Mouse (Mus musculus) heart, postnatal 0 days (tissue): ENCODE data around the gene Coro1c. TPM values are rescaled to one million over a fixed set of nuclear protein-coding genes. Genes with fewer than 3 reads are reported as not detected.
A peak's percentile ranks its signal among the peaks of the same experiment; 100 is the strongest.

ENCODE experiments used
- ATAC-seq: fragments of 200-750 bp; cut with Nextera tagmentation; 2 replicates; pipeline ENCODE4 v1.8.0; 2017; ENCODE audit warnings: low read depth, moderate number of reproducible peaks, moderate library complexity; ENCODE audit not compliant: insufficient read depth
- DNase-seq: peaks from one replicate; pipeline ENCODE4 v3.0.0-alpha.2; 2016; ENCODE audit warnings: low spot score
- H3K27ac ChIP-seq: fragments of 300-500 bp; sonication (generic); 2 replicates; pipeline ENCODE4 v1.5.1; 2014; ENCODE audit warnings: low read depth, mild to moderate bottlenecking
- H3K27me3 ChIP-seq: fragments of 300-500 bp; sonication (generic); 2 replicates; pipeline ENCODE4 v1.6.1; 2014; ENCODE audit warnings: low read length, mixed read lengths; ENCODE audit not compliant: control insufficient read depth, insufficient read depth
- H3K36me3 ChIP-seq: fragments of 300-500 bp; sonication (generic); replicated peaks from 2 replicates; pipeline ENCODE4 v1.6.1; 2014; ENCODE audit warnings: low read length, mixed read lengths; ENCODE audit not compliant: control insufficient read depth, insufficient read depth
- H3K4me1 ChIP-seq: fragments of 300-500 bp; sonication (generic); 2 replicates; pipeline ENCODE4 v1.6.1; 2014; ENCODE audit warnings: antibody characterized with exemption; ENCODE audit not compliant: control insufficient read depth, insufficient read depth
- H3K4me2 ChIP-seq: fragments of 300-500 bp; sonication (generic); 2 replicates; pipeline ENCODE4 v1.6.1; 2014; ENCODE audit warnings: low read depth, mild to moderate bottlenecking, low read length, moderate library complexity
- H3K4me3 ChIP-seq: fragments of 300-500 bp; sonication (generic); 2 replicates; pipeline ENCODE4 v1.5.1; 2014; ENCODE audit warnings: low read depth, low read length
- H3K9ac ChIP-seq: fragments of 300-500 bp; sonication (generic); replicated peaks from 2 replicates; pipeline ENCODE4 v1.6.1; 2014; ENCODE audit warnings: low read depth, low read length, mixed read lengths
- H3K9me3 ChIP-seq: fragments of 300-500 bp; sonication (generic); replicated peaks from 2 replicates; pipeline ENCODE4 v1.6.1; 2016; ENCODE audit warnings: low read length; ENCODE audit not compliant: control insufficient read depth
- CTCF ChIP-seq: IDR thresholded peaks from 2 replicates; pipeline ENCODE4 v1.5.1; 2016; ENCODE audit warnings: antibody characterized with exemption, control low read depth, low read depth
- EP300 ChIP-seq: IDR thresholded peaks from 2 replicates; pipeline ENCODE4 v1.6.1; 2016; ENCODE audit warnings: antibody characterized with exemption, low read depth
- WGBS: fragments of 180-500 bp; shearing (Covaris S2); extraction: QIAGEN DNeasy Blood & Tissue Kit; methylation state at CpG from one replicate; pipeline ENCODE4 v1.1.7; 2014; 5-methylcytosine and 5-hydroxymethylcytosine counted together
- polyA plus RNA-seq: library from polyadenylated mRNA; unstranded; fragments of >200 nt; fragmentation: Nextera tagmentation; extraction: Ambion mirVana; gene quantifications from 2 replicates; pipeline ENCODE4 v1.2.1, GENCODE M21; 2015
- total RNA-seq: library from RNA; depleted of rRNA; stranded (reverse); fragments of >200 nt; gene quantifications from 2 replicates; pipeline ENCODE4 v1.2.3, GENCODE M21; 2014; ENCODE audit warnings: low replicate concordance

Gene Coro1c
- total and polyA plus RNA-seq, 2 experiments from 2014 or later = 46.6 to 78.2 TPM

GRCm38 (mm10) chr5:113924608-113925007 lies 16.1 kb upstream of the Coro1c start:
- Histone ChIP-seq H3K9ac (no peak overlapping the region), H3K27ac (no peak overlapping the region), H3K4me1 (no peaks in the 10 kb centered on the region), H3K4me2 (no peak overlapping the region), H3K4me3 (no peak overlapping the region), H3K9me3 (peaks cover 4% of the 10 kb centered on the region), H3K36me3 (no peaks in the 10 kb centered on the region), H3K27me3 (no peaks in the 10 kb centered on the region)
- TF ChIP-seq EP300 (no peak), CTCF (no peak)
- WGBS = 80% methylated on average over 4 of the region's 4 CpGs
- ATAC-seq (no peak), DNase-seq (no peak)

GRCm38 (mm10) chr5:113921310-113922166 lies 13.0 kb upstream of the Coro1c start:
- ATAC-seq = no peak

GRCm38 (mm10) chr5:113919060-113919459 lies 10.5 kb upstream of the Coro1c start:
- Histone ChIP-seq H3K4me2 (no peak overlapping the region), H3K9ac (0 out of 2 replicates have a peak overlapping the region, but pooled peaks have one; percentile 6), H3K4me1 (peaks cover 4% of the 10 kb centered on the region; the same call in 1 of the 2 replicates), H3K27me3 (no peaks in the 10 kb centered on the region), H3K27ac (peak overlapping the region; percentile 52; the same call in 1 of the 2 replicates), H3K36me3 (no peaks in the 10 kb centered on the region), H3K9me3 (no peaks in the 10 kb centered on the region), H3K4me3 (no peak overlapping the region)
- DNase-seq (no peak), ATAC-seq (0 out of 2 replicates have a peak, but pooled peaks have one; percentile 10)
- TF ChIP-seq CTCF (no peak), EP300 (no peak)
- whole genome bisulfite sequencing = 62% methylated on average over 7 of the region's 7 CpGs

More at GRCm38 (mm10) chr5:113921310-113922166, 13.0 kb upstream of the Coro1c start:
- 46% methylated on average over 6 of the region's 6 CpGs for WGBS
- H3K27ac ChIP-seq = peak overlapping the region; percentile 4; the same call in 1 of the 2 replicates
- no peaks in the 10 kb centered on the region for H3K9me3 ChIP-seq
- no peak overlapping the region for H3K9ac ChIP-seq
- DNase-seq = no peak
- TF ChIP-seq CTCF (no peak), EP300 (no peak)
- H3K4me2 ChIP-seq = no peak overlapping the region
- no peak overlapping the region for H3K4me3 ChIP-seq
- H3K36me3 ChIP-seq = no peaks in the 10 kb centered on the region
- peaks cover 4% of the 10 kb centered on the region; the same call in 1 of the 2 replicates for H3K4me1 ChIP-seq
- no peaks in the 10 kb centered on the region for H3K27me3 ChIP-seq

GRCm38 (mm10) chr5:113918654-113919053 lies 10.1 kb upstream of the Coro1c start:
- Histone ChIP-seq H3K9me3 (no peaks in the 10 kb centered on the region), H3K27ac (peak overlapping the region; percentile 52), H3K36me3 (no peaks in the 10 kb centered on the region), H3K4me2 (no peak overlapping the region), H3K27me3 (no peaks in the 10 kb centered on the region), H3K4me1 (peaks cover 4% of the 10 kb centered on the region; the same call in 1 of the 2 replicates), H3K4me3 (no peak overlapping the region), H3K9ac (0 out of 2 replicates have a peak overlapping the region, but pooled peaks have one; percentile 6)
- WGBS = 35% methylated on average over 9 of the region's 9 CpGs
- DNase-seq = peak; percentile 67
- ATAC-seq = peak; percentile 67; the same call in 1 of the 2 replicates
- TF ChIP-seq CTCF = no peak
- peak; percentile 82; the same call in 1 of the 2 replicates for TF ChIP-seq EP300

- no peaks in the 10 kb centered on the region for H3K36me3 ChIP-seq
- H3K9me3 ChIP-seq = no peaks in the 10 kb centered on the region
- H3K9ac ChIP-seq = no peak overlapping the region
- ATAC-seq (no peak), DNase-seq (no peak)
- no peak overlapping the region for H3K4me3 ChIP-seq
- H3K4me2 ChIP-seq = no peak overlapping the region
- no peak for TF ChIP-seq EP300
- TF ChIP-seq CTCF = no peak
- H3K27me3 ChIP-seq = no peaks in the 10 kb centered on the region
- H3K4me1 ChIP-seq = peaks cover 14% of the 10 kb centered on the region; the same call in 1 of the 2 replicates
- WGBS = 82% methylated on average over 6 of the region's 6 CpGs
- no peak overlapping the region for H3K27ac ChIP-seq
These were observed 2.1 kb upstream of the Coro1c start for GRCm38 (mm10) chr5:113910705-113911104.
